Mouse (Mus musculus) heart, postnatal 0 days (tissue): Measurements from ENCODE around the gene Apobec2. TPM values are rescaled to one million over a fixed set of nuclear protein-coding genes. Genes with fewer than 3 reads are reported as not detected.
"Not testable (repeated sequence)": the region's sequence is repeated elsewhere in the genome, so short reads cannot be mapped to it uniquely, and the experiment has no call there.

ENCODE experiments used
- ATAC-seq: fragments of 200-750 bp; cut with Nextera tagmentation; 2 replicates; pipeline ENCODE4 v1.8.0; 2017; ENCODE audit warnings: low read depth, moderate number of reproducible peaks, moderate library complexity; ENCODE audit not compliant: insufficient read depth
- DNase-seq: peaks from one replicate; pipeline ENCODE4 v3.0.0-alpha.2; 2016; ENCODE audit warnings: low spot score
- H3K27ac ChIP-seq: fragments of 300-500 bp; sonication (generic); 2 replicates; pipeline ENCODE4 v1.5.1; 2014; ENCODE audit warnings: low read depth, mild to moderate bottlenecking
- H3K27me3 ChIP-seq: fragments of 300-500 bp; sonication (generic); 2 replicates; pipeline ENCODE4 v1.6.1; 2014; ENCODE audit warnings: low read length, mixed read lengths; ENCODE audit not compliant: control insufficient read depth, insufficient read depth
- H3K36me3 ChIP-seq: fragments of 300-500 bp; sonication (generic); replicated peaks from 2 replicates; pipeline ENCODE4 v1.6.1; 2014; ENCODE audit warnings: low read length, mixed read lengths; ENCODE audit not compliant: control insufficient read depth, insufficient read depth
- H3K4me1 ChIP-seq: fragments of 300-500 bp; sonication (generic); 2 replicates; pipeline ENCODE4 v1.6.1; 2014; ENCODE audit warnings: antibody characterized with exemption; ENCODE audit not compliant: control insufficient read depth, insufficient read depth
- H3K4me2 ChIP-seq: fragments of 300-500 bp; sonication (generic); 2 replicates; pipeline ENCODE4 v1.6.1; 2014; ENCODE audit warnings: low read depth, mild to moderate bottlenecking, low read length, moderate library complexity
- H3K4me3 ChIP-seq: fragments of 300-500 bp; sonication (generic); 2 replicates; pipeline ENCODE4 v1.5.1; 2014; ENCODE audit warnings: low read depth, low read length
- H3K9ac ChIP-seq: fragments of 300-500 bp; sonication (generic); replicated peaks from 2 replicates; pipeline ENCODE4 v1.6.1; 2014; ENCODE audit warnings: low read depth, low read length, mixed read lengths
- H3K9me3 ChIP-seq: fragments of 300-500 bp; sonication (generic); replicated peaks from 2 replicates; pipeline ENCODE4 v1.6.1; 2016; ENCODE audit warnings: low read length; ENCODE audit not compliant: control insufficient read depth
- CTCF ChIP-seq: IDR thresholded peaks from 2 replicates; pipeline ENCODE4 v1.5.1; 2016; ENCODE audit warnings: antibody characterized with exemption, control low read depth, low read depth
- EP300 ChIP-seq: IDR thresholded peaks from 2 replicates; pipeline ENCODE4 v1.6.1; 2016; ENCODE audit warnings: antibody characterized with exemption, low read depth
- WGBS: fragments of 180-500 bp; shearing (Covaris S2); extraction: QIAGEN DNeasy Blood & Tissue Kit; methylation state at CpG from one replicate; pipeline ENCODE4 v1.1.7; 2014; 5-methylcytosine and 5-hydroxymethylcytosine counted together
- polyA plus RNA-seq: library from polyadenylated mRNA; unstranded; fragments of >200 nt; fragmentation: Nextera tagmentation; extraction: Ambion mirVana; gene quantifications from 2 replicates; pipeline ENCODE4 v1.2.1, GENCODE M21; 2015
- total RNA-seq: library from RNA; depleted of rRNA; stranded (reverse); fragments of >200 nt; gene quantifications from 2 replicates; pipeline ENCODE4 v1.2.3, GENCODE M21; 2014; ENCODE audit warnings: low replicate concordance; rRNA removed

Apobec2 gene
- total RNA-seq (319 and 325 TPM in 2 replicates), polyA plus RNA-seq (265 and 267 TPM in 2 replicates)

DNA sequence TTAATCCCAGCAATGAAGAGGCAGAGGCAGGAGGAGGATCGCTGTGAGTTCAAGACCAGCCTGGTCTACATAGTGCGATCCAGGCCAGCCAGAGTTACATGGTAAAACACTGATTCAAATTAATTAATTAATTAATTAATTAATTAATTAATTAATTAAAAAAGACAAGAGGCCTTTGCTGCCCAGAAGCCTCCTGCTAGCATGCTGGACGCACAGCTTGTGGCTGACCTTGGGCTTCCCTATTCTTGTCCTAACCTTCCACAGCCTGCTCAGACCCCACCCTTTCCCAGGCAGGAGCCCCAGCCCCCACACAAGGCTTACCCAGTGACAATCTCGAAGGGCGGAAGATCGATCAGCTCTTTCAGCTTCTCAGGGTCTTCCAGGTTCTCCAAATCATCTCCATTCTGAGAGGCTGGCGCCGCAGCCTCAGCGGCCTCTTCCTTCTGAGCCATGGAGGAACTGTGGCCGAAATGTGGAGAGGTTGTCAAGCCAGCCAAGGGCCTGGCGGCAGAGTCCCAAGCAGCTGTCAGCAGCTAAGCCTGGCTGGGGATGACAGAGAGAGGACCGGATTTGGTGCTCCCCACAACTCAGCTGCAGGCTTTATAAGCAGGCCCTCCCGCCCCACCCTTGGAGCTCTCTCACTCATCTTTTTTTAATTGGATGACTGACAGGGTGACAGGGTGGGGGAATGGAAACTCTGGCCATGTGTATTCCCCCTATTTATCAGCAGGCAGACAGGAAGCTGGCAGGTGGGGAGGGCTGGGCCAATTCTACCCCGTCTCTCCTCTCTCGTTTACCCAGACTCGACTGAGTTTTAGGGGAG is at the start of gene Apobec2:
Apobec2 (minus strand) TSS at position 773 of the 823 bp plus-strand sequence.
- DNase-seq (peak; percentile 86), ATAC-seq (peak; percentile 81)
- Histone ChIP-seq H3K4me2 (peak within 1 kb of the TSS; percentile 60), H3K4me1 (peaks cover 58% of the 10 kb centered on the region), H3K9ac (peak within 1 kb of the TSS; percentile 79), H3K9me3 (no peaks in the 10 kb centered on the region), H3K27me3 (no peaks in the 10 kb centered on the region), H3K36me3 (no peaks in the 10 kb centered on the region), H3K4me3 (peak within 1 kb of the TSS; percentile 51), H3K27ac (peak within 1 kb of the TSS; percentile 98)
- 27% methylated on average over 16 of the region's 16 CpGs for WGBS
- TF ChIP-seq EP300 (peak; percentile 81), CTCF (no peak)

DNA sequence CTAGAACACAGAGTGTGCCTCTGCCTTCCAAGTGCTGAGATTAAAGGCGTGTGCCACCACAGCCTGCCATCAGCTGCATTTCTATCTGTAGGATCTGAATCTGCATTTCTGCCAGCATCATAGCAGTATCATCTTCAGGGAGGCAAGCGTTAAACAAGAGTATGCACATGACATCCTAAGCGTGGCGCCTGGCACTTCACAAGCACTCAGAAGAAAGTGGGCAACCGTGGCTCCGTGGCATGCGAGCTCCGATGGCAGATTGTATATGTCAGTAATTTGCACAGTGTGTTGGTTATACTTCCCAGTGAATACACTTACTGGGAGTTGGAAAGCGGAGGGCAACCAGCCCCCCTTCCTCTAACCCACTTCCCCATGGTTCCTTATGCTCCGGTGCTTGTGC is 47.2 kb upstream of the Apobec2 start:
- no peak for ATAC-seq
- 80% methylated on average over 10 of the region's 10 CpGs for WGBS
- H3K27me3 ChIP-seq: no peaks in the 10 kb centered on the region

DNA sequence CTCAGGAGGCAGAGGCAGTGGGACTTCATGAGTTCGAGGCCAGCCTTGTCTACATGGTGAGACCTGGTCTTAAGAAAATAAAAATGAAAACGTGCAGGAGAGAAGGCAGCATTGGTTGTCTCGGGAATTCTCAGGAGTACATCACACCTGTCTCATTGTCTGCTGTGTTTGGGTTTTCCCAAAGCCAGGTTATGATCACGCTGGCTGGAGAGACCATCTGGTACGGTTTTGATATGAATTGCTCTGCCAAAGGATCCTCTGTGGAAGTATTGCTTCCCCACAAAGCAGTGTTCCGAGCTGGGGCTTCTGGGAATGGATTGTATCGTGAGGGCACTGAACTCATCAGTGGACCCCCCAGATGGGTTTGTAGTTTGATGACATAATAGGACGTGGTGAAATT is 42.7 kb upstream of the Apobec2 start:
- DNase-seq: no peak
- no peak for ATAC-seq
- Histone ChIP-seq H3K4me1 (no peaks in the 10 kb centered on the region), H3K36me3 (no peaks in the 10 kb centered on the region), H3K27me3 (no peaks in the 10 kb centered on the region), H3K4me2 (no peak overlapping the region), H3K9me3 (no peaks in the 10 kb centered on the region), H3K27ac (no peak overlapping the region), H3K4me3 (no peak overlapping the region), H3K9ac (no peak overlapping the region)
- TF ChIP-seq CTCF (no peak), EP300 (no peak)
- 73% methylated on average over 8 of the region's 8 CpGs for WGBS

More for the DNA sequence above, 47.2 kb upstream of the Apobec2 start:
- Histone ChIP-seq H3K4me2 (no peak overlapping the region), H3K27ac (no peak overlapping the region), H3K9ac (no peak overlapping the region), H3K36me3 (no peaks in the 10 kb centered on the region), H3K4me3 (no peak overlapping the region), H3K4me1 (no peaks in the 10 kb centered on the region), H3K9me3 (no peaks in the 10 kb centered on the region)
- TF ChIP-seq CTCF (no peak), EP300 (no peak)
- DNase-seq: no peak

DNA sequence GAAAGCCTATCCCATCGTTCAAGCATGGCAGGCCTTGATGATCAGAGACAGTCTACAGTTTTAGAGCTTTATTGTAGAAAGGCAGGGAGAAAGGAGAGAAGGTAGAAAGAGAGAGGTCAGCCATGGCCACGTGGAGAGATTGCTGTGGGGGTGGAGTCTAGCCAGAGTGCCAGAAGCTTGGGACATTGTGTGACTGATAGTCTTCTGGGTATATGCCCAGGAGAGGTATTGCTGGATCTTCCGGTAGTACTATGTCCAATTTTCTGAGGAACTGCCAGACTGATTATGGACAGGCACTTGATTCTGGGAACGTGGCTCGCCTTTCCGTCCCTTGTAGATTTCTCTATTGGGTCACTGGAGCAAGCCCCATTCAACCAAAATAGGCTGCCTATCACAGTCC is 41.6 kb upstream of the Apobec2 start:
- not testable (repeated sequence) for ATAC-seq, H3K27me3 ChIP-seq, H3K9ac ChIP-seq, H3K36me3 ChIP-seq, H3K4me2 ChIP-seq, H3K4me1 ChIP-seq, H3K4me3 ChIP-seq, H3K9me3 ChIP-seq, H3K27ac ChIP-seq, DNase-seq
- WGBS: 62% methylated on average over 6 of the region's 6 CpGs

DNA sequence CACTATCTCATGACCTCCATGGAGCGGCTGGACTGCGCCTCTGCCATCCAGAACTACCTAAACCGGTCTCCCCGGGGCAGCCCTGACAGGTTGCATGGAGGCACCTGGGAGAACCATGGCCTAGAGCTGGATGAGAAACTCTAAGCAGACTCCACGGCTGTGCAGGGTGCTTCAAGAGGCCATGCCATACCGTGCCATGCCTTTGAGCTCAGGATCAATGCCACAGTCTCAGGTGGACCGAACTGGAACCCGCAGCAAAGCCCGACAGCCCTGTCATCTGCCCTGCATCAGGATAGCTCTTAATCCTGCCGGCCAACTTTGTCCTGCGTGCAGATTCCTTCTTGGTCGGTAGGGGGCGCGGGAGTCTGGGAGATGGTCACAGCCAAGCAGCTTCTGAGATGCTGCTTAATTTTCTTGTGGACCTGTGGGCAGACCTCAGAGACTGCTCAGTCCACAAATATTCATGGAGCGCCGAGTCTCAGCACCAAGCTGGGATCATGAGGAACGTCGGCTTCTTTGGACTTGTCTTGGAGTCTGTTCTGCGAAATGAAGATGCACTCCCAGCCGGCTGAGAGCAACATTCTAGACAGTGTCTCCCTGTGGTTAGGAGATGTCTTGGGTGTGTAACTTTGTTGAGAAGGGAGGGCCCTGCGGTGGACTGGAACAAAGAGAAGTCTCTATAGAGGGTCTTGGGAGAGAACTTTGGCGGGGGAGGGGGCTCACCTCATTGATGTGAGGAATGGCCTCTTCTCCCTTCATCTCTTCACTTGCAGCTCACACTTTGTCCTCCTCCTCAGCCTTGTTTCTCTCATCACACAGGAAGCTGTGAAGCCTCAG is 34.9 kb upstream of the Apobec2 start:
- peak; percentile 65 for DNase-seq
- Histone ChIP-seq H3K9ac (no peak overlapping the region), H3K27me3 (no peaks in the 10 kb centered on the region; the same call in 1 of the 2 replicates), H3K27ac (no peak overlapping the region), H3K4me1 (no peaks in the 10 kb centered on the region), H3K9me3 (no peaks in the 10 kb centered on the region), H3K4me2 (peak overlapping the region; percentile 37), H3K36me3 (no peaks in the 10 kb centered on the region), H3K4me3 (peak overlapping the region; percentile 28)
- peak; percentile 64 for ATAC-seq
- 5% methylated on average over 22 of the region's 22 CpGs for WGBS
- TF ChIP-seq CTCF: peak; percentile 94
- no peak for TF ChIP-seq EP300
